ENCODE assay signal across 10 mouse cellular contexts in the genomic region with DNA sequence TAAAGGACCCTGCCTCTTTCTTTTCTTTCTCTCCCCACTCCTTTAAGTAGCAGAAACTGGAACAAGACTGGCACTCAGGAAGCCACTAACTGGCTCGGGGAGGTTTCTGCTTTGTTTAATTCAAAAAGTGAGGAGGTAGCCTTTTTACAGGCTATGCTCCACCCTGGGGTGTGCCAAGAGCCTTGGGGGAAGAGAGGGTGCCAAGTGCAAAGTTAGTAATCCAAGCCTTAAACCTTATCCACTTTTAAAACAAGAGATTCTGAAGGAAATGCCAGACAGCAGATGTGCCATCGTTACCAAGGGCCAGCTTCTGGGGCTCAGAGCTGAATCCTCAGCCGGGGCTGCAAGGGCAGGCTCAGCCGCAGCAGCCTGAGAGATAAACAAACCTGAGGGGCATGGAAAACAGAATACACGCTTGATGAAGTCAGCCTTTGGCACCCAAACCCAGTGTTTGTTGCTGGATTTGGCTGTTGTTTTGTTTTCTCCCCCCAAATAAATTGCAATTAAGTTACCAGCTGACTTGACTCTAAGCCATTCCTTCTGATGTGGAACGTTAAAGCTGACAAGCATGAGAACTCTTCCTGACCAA.
A peak's percentile ranks its signal among the peaks of the same experiment; 100 is the strongest.
DNase-seq lines count a peak whose midpoint lies in the region; ATAC-seq lines count a peak whose summit lies in the region.
"Had no signal": no experiment of that assay in that cellular context is flagged by ENCODE, and none has a peak within 500 bp of the region (broad histone marks: within the 10 kb centered on the region; RNA-seq: fewer than 3 reads in every experiment).

No protein-coding gene starts in this region.

- peaks cover 54% of the 10 kb centered on the region for H3K4me1 ChIP-seq in hindbrain, embryonic 10.5 days (replicated peaks)
- H3K4me1 ChIP-seq in hindbrain, embryonic 11.5 days (replicated peaks; ENCODE audit: control insufficient read depth, insufficient read depth, low read length): peaks cover 6% of the 10 kb centered on the region
- H3K4me1 ChIP-seq in hindbrain, embryonic 13.5 days (replicated peaks): peaks cover 30% of the 10 kb centered on the region

- H3K4me2 ChIP-seq in hindbrain, embryonic 11.5 days (replicated peaks; ENCODE audit: low read depth, low read length): no peak overlapping the region; the same call in 1 of the 2 replicates
- peak overlapping the region; percentile 11; the same call in 1 of the 2 replicates for H3K4me2 ChIP-seq in hindbrain, embryonic 13.5 days

- ATAC-seq in hindbrain, embryonic 11.5 days (ENCODE audit: low FRiP score): no peak
- ATAC-seq in hindbrain, embryonic 13.5 days (ENCODE audit: low FRiP score): no peak
- ATAC-seq in erythroid progenitor cell, adult 5-6 weeks (replicated peaks; ENCODE audit: low FRiP score, poor library complexity, severe bottlenecking): no peak
- ATAC-seq in activated CD4-positive, CD25-positive, alpha-beta regulatory T cell, adult 4 months: no peak

- H3K4me3 ChIP-seq in hindbrain, embryonic 10.5 days: no peak overlapping the region
- H3K4me3 ChIP-seq in hindbrain, embryonic 11.5 days (ENCODE audit: low read depth, low read length): no peak overlapping the region
- H3K4me3 ChIP-seq in hindbrain, embryonic 13.5 days: 0 out of 2 replicates have a peak overlapping the region, but pooled peaks have one; percentile 7

- H3K27ac ChIP-seq in hindbrain, embryonic 10.5 days: 0 out of 2 replicates have a peak overlapping the region, but pooled peaks have one; percentile 50
- no peak overlapping the region for H3K27ac ChIP-seq in hindbrain, embryonic 11.5 days (ENCODE audit: low read depth, low read length)
- no peak overlapping the region for H3K27ac ChIP-seq in hindbrain, embryonic 13.5 days

- no peaks in the 10 kb centered on the region for H3K9me3 ChIP-seq in hindbrain, embryonic 10.5 days
- no peaks in the 10 kb centered on the region for H3K9me3 ChIP-seq in hindbrain, embryonic 11.5 days (ENCODE audit: control insufficient read depth, low read length)
- no peaks in the 10 kb centered on the region for H3K9me3 ChIP-seq in hindbrain, embryonic 13.5 days

- 31% methylated on average over 6 of the region's 6 CpGs for WGBS in hindbrain, embryonic 10.5 days
- 28% methylated on average over 6 of the region's 6 CpGs for WGBS in hindbrain, embryonic 11.5 days
- WGBS in hindbrain, embryonic 13.5 days: 16% methylated on average over 6 of the region's 6 CpGs

- no peak overlapping the region for H3K9ac ChIP-seq in hindbrain, embryonic 11.5 days (ENCODE audit: low read depth, low read length)
- H3K9ac ChIP-seq in hindbrain, embryonic 13.5 days: no peak overlapping the region

- H3K36me3 ChIP-seq in hindbrain, embryonic 10.5 days: no peaks in the 10 kb centered on the region
- no peaks in the 10 kb centered on the region for H3K36me3 ChIP-seq in hindbrain, embryonic 11.5 days (ENCODE audit: control insufficient read depth, insufficient read depth, low read length)
- no peaks in the 10 kb centered on the region for H3K36me3 ChIP-seq in hindbrain, embryonic 13.5 days

- DNase-seq in hindbrain, embryonic 10.5 days (ENCODE audit: low spot score): no peak
- DNase-seq in hindbrain, embryonic 11.5 days (ENCODE audit: low spot score): no peak
- peak; percentile 20 for DNase-seq in NIH3T3 (ENCODE audit: low read depth)
- DNase-seq in lung, postnatal 14 days: peak; percentile 11
- DNase-seq in cerebellum, adult 8-10 months: no peak
- DNase-seq: gastrocnemius, postnatal 25 days; thymus, postnatal 25 days had no signal

- H3K27me3 ChIP-seq in hindbrain, embryonic 10.5 days (ENCODE audit: insufficient read depth, poor library complexity, severe bottlenecking): no peaks in the 10 kb centered on the region
- no peaks in the 10 kb centered on the region for H3K27me3 ChIP-seq in hindbrain, embryonic 11.5 days (ENCODE audit: control insufficient read depth, insufficient read depth, low read length)
- H3K27me3 ChIP-seq in hindbrain, embryonic 13.5 days: peaks cover 17% of the 10 kb centered on the region; the same call in 1 of the 2 replicates

Comparison
In these comparisons a context has a peak if more than half of its experiments do, and no peak if none do; other contexts are left out.
1. DNase-seq: peak in NIH3T3 (single experiment) and lung, postnatal 14 days (single experiment); none in hindbrain, embryonic 10.5 days (single experiment), hindbrain, embryonic 11.5 days (single experiment) and cerebellum, adult 8-10 months (single experiment).